Mouse (Mus musculus): Measurements from ENCODE around the gene Tom1l2.

The Tom1l2 gene

GRCm38 (mm10) chr11:60268563-60268962, 84.1 kb downstream of the Tom1l2 start:
- in situ Hi-C loops (cut with MboI, MseI): no loop called here

GRCm38 (mm10) chr11:60265271-60265985, 87.3 kb downstream of the Tom1l2 start:
- in situ Hi-C loops (cut with MboI, MseI): no loop called here

- in situ Hi-C loops (cut with MboI, MseI): no loop called here
These were observed 88.1 kb downstream of the Tom1l2 start for GRCm38 (mm10) chr11:60264651-60265050.

GRCm38 (mm10) chr11:60262396-60262795, 90.3 kb downstream of the Tom1l2 start:
- in situ Hi-C loops (cut with MboI, MseI): no loop called here

GRCm38 (mm10) chr11:60260743-60261142, 92.0 kb downstream of the Tom1l2 start:
- in situ Hi-C loops (cut with MboI, MseI): no loop called here

GRCm38 (mm10) chr11:60257696-60258095, 95.0 kb downstream of the Tom1l2 start:
- in situ Hi-C loops (cut with MboI, MseI): no loop called here

GRCm38 (mm10) chr11:60256713-60257112, 96.0 kb downstream of the Tom1l2 start:
- in situ Hi-C loops (cut with MboI, MseI): no loop called here

GRCm38 (mm10) chr11:60256176-60256681, 96.5 kb downstream of the Tom1l2 start:
- in situ Hi-C loops (cut with MboI, MseI): no loop called here

GRCm38 (mm10) chr11:60255639-60256038, 97.1 kb downstream of the Tom1l2 start:
- in situ Hi-C loops (cut with MboI, MseI): no loop called here

- in situ Hi-C loops (cut with MboI, MseI): no loop called here
These were observed 97.5 kb downstream of the Tom1l2 start for GRCm38 (mm10) chr11:60255181-60255580.

GRCm38 (mm10) chr11:60254308-60254707, 98.4 kb downstream of the Tom1l2 start:
- in situ Hi-C loops (cut with MboI, MseI): no loop called here

- in situ Hi-C loops (cut with MboI, MseI): no loop called here
These were observed 99.2 kb downstream of the Tom1l2 start for GRCm38 (mm10) chr11:60253546-60253945.

GRCm38 (mm10) chr11:60250971-60251643, 101.6 kb downstream of the Tom1l2 start:
- in situ Hi-C loops (cut with MboI, MseI): no loop called here

- in situ Hi-C loops (cut with MboI, MseI): no loop called here
These were observed 102.8 kb downstream of the Tom1l2 start for GRCm38 (mm10) chr11:60249885-60250284.

GRCm38 (mm10) chr11:60248596-60249404, 103.9 kb downstream of the Tom1l2 start:
- in situ Hi-C loops (cut with MboI, MseI): no loop called here

- in situ Hi-C loops (cut with MboI, MseI): no loop called here
These were observed 104.8 kb downstream of the Tom1l2 start for GRCm38 (mm10) chr11:60247753-60248550.

- in situ Hi-C loops (cut with MboI, MseI): no loop called here
These were observed 106.6 kb downstream of the Tom1l2 start for GRCm38 (mm10) chr11:60246077-60246476.

GRCm38 (mm10) chr11:60244503-60245143, 108.1 kb downstream of the Tom1l2 start:
- in situ Hi-C loops (cut with MboI, MseI): no loop called here

GRCm38 (mm10) chr11:60240509-60240908, 112.2 kb downstream of the Tom1l2 start:
- in situ Hi-C loops (cut with MboI, MseI): no loop called here

GRCm38 (mm10) chr11:60235351-60235750, 117.4 kb downstream of the Tom1l2 start:
- in situ Hi-C loops (cut with MboI, MseI): no loop called here

- in situ Hi-C loops (cut with MboI, MseI): no loop called here
These were observed 119.5 kb downstream of the Tom1l2 start for GRCm38 (mm10) chr11:60233235-60233634.
